Mouse (Mus musculus) midbrain, embryonic 14.5 days (tissue): ENCODE data around the gene Hspg2. TPM values are rescaled to one million over a fixed set of nuclear protein-coding genes. Genes with fewer than 3 reads are reported as not detected.

Experiments used
- ATAC-seq: fragments of 200-750 bp; cut with Nextera tagmentation; 2 replicates; pipeline ENCODE4 v1.8.0; 2017; ENCODE audit warnings: moderate number of reproducible peaks, moderate library complexity; ENCODE audit not compliant: low FRiP score, low TSS enrichment
- DNase-seq: peaks from one replicate; pipeline ENCODE4 v3.0.0-alpha.2; 2015
- H3K27ac ChIP-seq: fragments of 300-500 bp; sonication (generic); replicated peaks from 2 replicates; pipeline ENCODE4 v1.5.1; 2014; ENCODE audit warnings: mild to moderate bottlenecking, low read depth, low read length, moderate library complexity
- H3K27me3 ChIP-seq: fragments of 300-500 bp; sonication (generic); 2 replicates; pipeline ENCODE4 v1.6.1; 2014; ENCODE audit warnings: low read length, control low read depth, mixed read lengths; ENCODE audit not compliant: control insufficient read depth, insufficient read depth
- H3K36me3 ChIP-seq: fragments of 300-500 bp; sonication (generic); 2 replicates; pipeline ENCODE4 v1.6.1; 2014; ENCODE audit warnings: low read length, control low read depth; ENCODE audit not compliant: control insufficient read depth, insufficient read depth
- H3K4me1 ChIP-seq: fragments of 300-500 bp; sonication (generic); 2 replicates; pipeline ENCODE4 v1.6.1; 2014; ENCODE audit warnings: mild to moderate bottlenecking, antibody characterized with exemption, low read length, control low read depth; ENCODE audit not compliant: control insufficient read depth, insufficient read depth
- H3K4me2 ChIP-seq: fragments of 300-500 bp; sonication (generic); 2 replicates; pipeline ENCODE4 v1.6.1; 2014; ENCODE audit warnings: mild to moderate bottlenecking, low read length, moderate library complexity
- H3K4me3 ChIP-seq: fragments of 300-500 bp; sonication (generic); replicated peaks from 2 replicates; pipeline ENCODE4 v1.5.1; 2014; ENCODE audit warnings: low read depth, low read length
- H3K9ac ChIP-seq: fragments of 300-500 bp; sonication (generic); replicated peaks from 2 replicates; pipeline ENCODE4 v1.6.1; 2014; ENCODE audit warnings: mild to moderate bottlenecking, low read length, moderate library complexity
- H3K9me3 ChIP-seq: fragments of 300-500 bp; sonication (generic); 2 replicates; pipeline ENCODE4 v1.6.1; 2016; ENCODE audit warnings: low read length, control low read depth, mixed read lengths; ENCODE audit not compliant: control insufficient read depth
- WGBS: fragments of 180-500 bp; shearing (Covaris S2); extraction: QIAGEN DNeasy Blood & Tissue Kit; methylation state at CpG from one replicate; pipeline ENCODE4 v1.1.7; 2014; 5-methylcytosine and 5-hydroxymethylcytosine counted together
- polyA plus RNA-seq: library from polyadenylated mRNA; unstranded; fragments of >200 nt; fragmentation: Nextera tagmentation; extraction: Ambion mirVana; gene quantifications from 2 replicates; pipeline ENCODE4 v1.2.1, GENCODE M21; 2014

Gene Hspg2
- polyA plus RNA-seq, 1 experiment from 2014 or later, result 7.6 TPM

- Histone ChIP-seq H3K4me2 (no peak overlapping the region), H3K36me3 (no peaks in the 10 kb centered on the region), H3K9me3 (no peaks in the 10 kb centered on the region), H3K27ac (no peak overlapping the region), H3K4me3 (no peak overlapping the region), H3K4me1 (no peaks in the 10 kb centered on the region), H3K9ac (no peak overlapping the region), H3K27me3 (no peaks in the 10 kb centered on the region)
- ATAC-seq (no peak), DNase-seq (no peak)
- WGBS, result 64% methylated on average over 4 of the region's 4 CpGs
These were observed 11.3 kb upstream of the Hspg2 start for GRCm38 (mm10) chr4:137457292-137457691.

DNA sequence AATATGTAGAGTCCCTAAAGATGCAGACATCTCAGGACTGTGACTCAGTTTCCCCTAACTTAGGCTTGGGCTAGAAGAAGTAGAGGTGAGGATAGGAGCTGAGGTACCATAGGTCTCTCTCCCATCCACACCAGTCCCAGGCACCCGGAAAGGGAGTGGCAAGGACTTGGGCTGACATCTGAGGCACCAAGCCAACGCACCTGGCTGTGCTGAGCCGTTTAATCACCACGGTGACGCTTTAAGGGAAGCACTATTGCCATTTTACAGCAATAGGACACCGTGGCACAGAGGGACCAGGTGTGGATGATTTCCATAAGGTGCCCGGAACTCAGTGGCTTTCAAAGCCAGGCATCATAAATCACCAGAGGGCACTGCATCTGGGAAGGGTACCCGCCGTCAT, 10.3 kb upstream of the Hspg2 start:
- H3K9me3 ChIP-seq, result no peaks in the 10 kb centered on the region
- DNase-seq (no peak), ATAC-seq (no peak)
- WGBS, result 91% methylated on average over 9 of the region's 9 CpGs
- no peak overlapping the region for H3K4me2 ChIP-seq
- no peak overlapping the region for H3K27ac ChIP-seq
- H3K4me3 ChIP-seq, result no peak overlapping the region
- H3K4me1 ChIP-seq, result no peaks in the 10 kb centered on the region
- no peak overlapping the region for H3K9ac ChIP-seq
- no peaks in the 10 kb centered on the region for H3K27me3 ChIP-seq
- H3K36me3 ChIP-seq, result no peaks in the 10 kb centered on the region

GRCm38 (mm10) chr4:137458861-137459260, 9.7 kb upstream of the Hspg2 start:
- Histone ChIP-seq H3K4me1 (no peaks in the 10 kb centered on the region), H3K27ac (no peak overlapping the region), H3K4me3 (no peak overlapping the region), H3K4me2 (no peak overlapping the region), H3K9me3 (no peaks in the 10 kb centered on the region), H3K36me3 (no peaks in the 10 kb centered on the region), H3K27me3 (no peaks in the 10 kb centered on the region), H3K9ac (no peak overlapping the region)
- no peak for DNase-seq
- 88% methylated on average over 5 of the region's 5 CpGs for WGBS
- no peak for ATAC-seq

GRCm38 (mm10) chr4:137460676-137461075, 7.9 kb upstream of the Hspg2 start:
- DNase-seq, result no peak
- ATAC-seq, result no peak
- Histone ChIP-seq H3K27ac (no peak overlapping the region), H3K4me2 (no peak overlapping the region), H3K27me3 (no peaks in the 10 kb centered on the region), H3K36me3 (no peaks in the 10 kb centered on the region), H3K9ac (no peak overlapping the region), H3K4me3 (no peak overlapping the region), H3K4me1 (no peaks in the 10 kb centered on the region), H3K9me3 (no peaks in the 10 kb centered on the region)
- 52% methylated on average over 14 of the region's 14 CpGs for WGBS

- H3K36me3 ChIP-seq, result no peaks in the 10 kb centered on the region
- no peak overlapping the region for H3K4me3 ChIP-seq
- H3K9me3 ChIP-seq, result no peaks in the 10 kb centered on the region
- no peak overlapping the region for H3K27ac ChIP-seq
- H3K27me3 ChIP-seq, result no peaks in the 10 kb centered on the region
- ATAC-seq (no peak), DNase-seq (no peak)
- H3K4me1 ChIP-seq, result no peaks in the 10 kb centered on the region
- H3K4me2 ChIP-seq, result no peak overlapping the region
- no peak overlapping the region for H3K9ac ChIP-seq
- 75% methylated on average over 4 of the region's 4 CpGs for WGBS
These were observed 7.4 kb upstream of the Hspg2 start for GRCm38 (mm10) chr4:137461217-137461616.

GRCm38 (mm10) chr4:137461981-137462690, 6.4 kb upstream of the Hspg2 start:
- ATAC-seq (no peak), DNase-seq (no peak)
- H3K27me3 ChIP-seq, result no peaks in the 10 kb centered on the region
- no peaks in the 10 kb centered on the region for H3K9me3 ChIP-seq
- WGBS, result 91% methylated on average over 16 of the region's 16 CpGs
- no peak overlapping the region for H3K4me3 ChIP-seq
- no peak overlapping the region for H3K27ac ChIP-seq
- H3K4me2 ChIP-seq, result no peak overlapping the region
- H3K36me3 ChIP-seq, result no peaks in the 10 kb centered on the region
- H3K4me1 ChIP-seq, result no peaks in the 10 kb centered on the region
- no peak overlapping the region for H3K9ac ChIP-seq

DNA sequence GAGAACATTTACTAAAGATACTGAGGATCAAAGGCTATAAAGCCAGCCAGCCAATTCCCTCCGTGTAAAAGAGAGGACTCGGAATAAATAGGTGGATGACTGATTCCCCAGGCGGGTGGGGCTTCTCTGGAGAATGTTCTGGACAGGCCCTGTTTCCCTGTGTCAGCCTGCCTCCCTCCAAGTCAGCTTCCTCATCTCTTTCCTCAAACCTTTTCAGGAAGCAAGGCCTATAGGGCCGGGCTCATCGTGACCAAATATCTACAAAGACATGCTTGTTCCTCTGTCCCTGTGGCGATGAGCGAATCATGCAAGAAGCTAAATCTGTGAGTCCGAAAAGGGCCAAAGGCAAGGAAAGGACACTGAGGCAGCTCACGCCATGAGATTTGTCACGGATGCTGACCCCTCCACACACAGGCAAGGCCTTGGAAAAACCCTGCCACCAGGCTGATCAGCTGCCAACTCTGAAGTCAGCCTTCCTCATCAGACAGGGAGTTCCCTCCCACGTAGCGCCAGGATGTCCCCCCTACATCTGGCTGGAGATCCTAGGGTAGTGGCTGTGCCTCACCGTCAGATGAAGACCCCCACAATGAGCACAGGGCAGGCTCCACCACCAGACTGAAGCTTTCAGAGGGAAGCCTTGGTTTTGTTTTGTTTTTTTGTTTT, 3.3 kb upstream of the Hspg2 start:
- H3K9ac ChIP-seq, result no peak overlapping the region
- H3K4me1 ChIP-seq, result peaks cover 13% of the 10 kb centered on the region
- no peak overlapping the region for H3K4me3 ChIP-seq
- no peak for ATAC-seq
- H3K27me3 ChIP-seq, result no peaks in the 10 kb centered on the region
- no peak overlapping the region for H3K27ac ChIP-seq
- H3K36me3 ChIP-seq, result no peaks in the 10 kb centered on the region
- no peak for DNase-seq
- no peak overlapping the region for H3K4me2 ChIP-seq
- H3K9me3 ChIP-seq, result no peaks in the 10 kb centered on the region
- 75% methylated on average over 13 of the region's 13 CpGs for WGBS

- Histone ChIP-seq H3K9ac (no peak overlapping the region), H3K4me3 (no peak overlapping the region), H3K27ac (no peak overlapping the region), H3K36me3 (no peaks in the 10 kb centered on the region), H3K27me3 (no peaks in the 10 kb centered on the region), H3K4me2 (no peak overlapping the region), H3K9me3 (no peaks in the 10 kb centered on the region), H3K4me1 (peaks cover 13% of the 10 kb centered on the region)
- ATAC-seq (no peak), DNase-seq (no peak)
- WGBS, result 81% methylated on average over 4 of the region's 4 CpGs
These were observed 1.6 kb upstream of the Hspg2 start for GRCm38 (mm10) chr4:137466991-137467390.

GRCm38 (mm10) chr4:137467525-137467924, 1.0 kb upstream of the Hspg2 start:
- 92% methylated on average over 2 of the region's 2 CpGs for WGBS
- Histone ChIP-seq H3K4me1 (peaks cover 13% of the 10 kb centered on the region), H3K27ac (no peak overlapping the region), H3K9ac (no peak overlapping the region), H3K27me3 (no peaks in the 10 kb centered on the region), H3K9me3 (no peaks in the 10 kb centered on the region), H3K36me3 (no peaks in the 10 kb centered on the region), H3K4me3 (no peak overlapping the region), H3K4me2 (no peak overlapping the region)
- ATAC-seq, result no peak
- DNase-seq, result no peak
